Mouse (Mus musculus): ENCODE measurements at regions not wholly inside any gene's neighbourhood (a gene's known extent, or its start where the extent isn't known, plus 50 kb on each side); places are given as distances from the start of the nearest gene placed in this dataset.

GRCm38 (mm10) chr7:36420741-36421140, 277.2 kb upstream of the Tshz3 start:
- Histone ChIP-seq H3K4me3 (ENCODE audit: insufficient read depth, low read length) (no peak overlapping the region), H3K27ac (ENCODE audit: insufficient read depth, low read length) (no peak overlapping the region), H3K4me1 (ENCODE audit: control insufficient read depth, insufficient read depth, low read length) (no peaks in the 10 kb centered on the region)
- TF ChIP-seq CTCF (IDR thresholded peaks at IDR 0.05; ENCODE audit: borderline replicate concordance, insufficient read depth, low read length): no peak
- no peak for TF ChIP-seq POLR2A (IDR thresholded peaks at IDR 0.05; ENCODE audit: low read depth, low read length)

- Histone ChIP-seq H3K4me1 (ENCODE audit: control insufficient read depth, insufficient read depth, low read length) (no peaks in the 10 kb centered on the region), H3K27ac (ENCODE audit: insufficient read depth, low read length) (no peak overlapping the region), H3K4me3 (ENCODE audit: insufficient read depth, low read length) (no peak overlapping the region)
- TF ChIP-seq POLR2A (IDR thresholded peaks at IDR 0.05; ENCODE audit: low read depth, low read length) (no peak), CTCF (IDR thresholded peaks at IDR 0.05; ENCODE audit: borderline replicate concordance, insufficient read depth, low read length) (no peak)
Observed at GRCm38 (mm10) chr7:36449181-36449915, 248.6 kb upstream of the Tshz3 start.

GRCm38 (mm10) chr7:36453816-36454215, 244.1 kb upstream of the Tshz3 start:
- no peak overlapping the region for H3K27ac ChIP-seq (ENCODE audit: insufficient read depth, low read length)
- TF ChIP-seq CTCF (IDR thresholded peaks at IDR 0.05; ENCODE audit: borderline replicate concordance, insufficient read depth, low read length) (no peak), POLR2A (IDR thresholded peaks at IDR 0.05; ENCODE audit: low read depth, low read length) (no peak)
- H3K4me1 ChIP-seq (ENCODE audit: control insufficient read depth, insufficient read depth, low read length): no peaks in the 10 kb centered on the region
- no peak overlapping the region for H3K4me3 ChIP-seq (ENCODE audit: insufficient read depth, low read length)

- no peak overlapping the region for H3K4me3 ChIP-seq (ENCODE audit: insufficient read depth, low read length)
- H3K4me1 ChIP-seq (ENCODE audit: control insufficient read depth, insufficient read depth, low read length): no peaks in the 10 kb centered on the region
- H3K27ac ChIP-seq (ENCODE audit: insufficient read depth, low read length): no peak overlapping the region
- no peak for TF ChIP-seq CTCF (IDR thresholded peaks at IDR 0.05; ENCODE audit: borderline replicate concordance, insufficient read depth, low read length)
- no peak for TF ChIP-seq POLR2A (IDR thresholded peaks at IDR 0.05; ENCODE audit: low read depth, low read length)
Observed at GRCm38 (mm10) chr7:36456080-36456479, 241.8 kb upstream of the Tshz3 start.

- Histone ChIP-seq H3K4me3 (ENCODE audit: insufficient read depth, low read length) (no peak overlapping the region), H3K27ac (ENCODE audit: insufficient read depth, low read length) (no peak overlapping the region), H3K4me1 (ENCODE audit: control insufficient read depth, insufficient read depth, low read length) (no peaks in the 10 kb centered on the region)
- no peak for TF ChIP-seq POLR2A (IDR thresholded peaks at IDR 0.05; ENCODE audit: low read depth, low read length)
- TF ChIP-seq CTCF (IDR thresholded peaks at IDR 0.05; ENCODE audit: borderline replicate concordance, insufficient read depth, low read length): no peak
Observed at GRCm38 (mm10) chr7:36462422-36462833, 235.5 kb upstream of the Tshz3 start.

DNA sequence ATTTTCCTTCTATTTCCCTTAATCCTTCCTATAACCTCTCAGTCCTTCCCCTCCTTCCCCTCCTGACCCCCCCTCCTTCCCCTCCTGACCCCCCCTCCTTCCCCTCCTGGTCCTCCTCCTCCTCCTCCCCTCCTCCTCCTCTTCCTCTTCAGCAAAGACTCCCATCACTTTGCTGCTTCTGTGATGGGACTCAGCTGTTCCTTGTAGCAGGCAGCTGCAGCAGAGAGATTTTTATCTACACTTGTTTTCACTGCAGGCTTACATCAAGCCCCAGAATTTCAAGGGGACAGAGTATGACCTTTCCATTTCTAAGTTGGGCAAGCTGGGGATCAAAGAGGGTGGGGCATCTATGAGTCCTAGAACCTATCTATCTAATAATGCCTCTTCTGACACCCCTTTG, 228.5 kb upstream of the Tshz3 start:
- TF ChIP-seq CTCF (IDR thresholded peaks at IDR 0.05; ENCODE audit: borderline replicate concordance, insufficient read depth, low read length) (no peak), POLR2A (IDR thresholded peaks at IDR 0.05; ENCODE audit: low read depth, low read length) (no peak)

DNA sequence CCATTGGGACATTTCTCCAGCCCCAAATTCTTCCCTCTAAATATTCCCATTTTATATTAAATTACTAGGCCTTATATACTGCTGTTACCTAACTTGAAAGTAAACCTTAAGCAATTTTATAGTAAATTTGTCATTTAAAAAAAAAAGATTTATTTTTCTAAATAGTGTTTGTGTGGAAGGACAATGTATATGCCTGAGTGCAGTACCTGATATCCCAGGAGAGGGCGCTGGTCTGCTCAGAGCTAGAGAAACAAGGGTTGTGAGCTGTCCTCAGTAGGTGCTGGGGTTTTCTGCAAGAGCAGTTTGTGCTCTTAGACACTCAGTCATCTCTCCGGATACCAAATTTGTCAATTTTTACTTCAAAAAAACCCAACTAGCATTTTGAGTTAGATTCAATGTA, 224.4 kb upstream of the Tshz3 start:
- no peak overlapping the region for H3K4me3 ChIP-seq (ENCODE audit: insufficient read depth, low read length)
- no peak overlapping the region for H3K27ac ChIP-seq (ENCODE audit: insufficient read depth, low read length)
- no peaks in the 10 kb centered on the region for H3K4me1 ChIP-seq (ENCODE audit: control insufficient read depth, insufficient read depth, low read length)
- TF ChIP-seq CTCF (IDR thresholded peaks at IDR 0.05; ENCODE audit: borderline replicate concordance, insufficient read depth, low read length) (no peak), POLR2A (IDR thresholded peaks at IDR 0.05; ENCODE audit: low read depth, low read length) (no peak)

More for the DNA sequence above, 228.5 kb upstream of the Tshz3 start:
- Histone ChIP-seq H3K27ac (ENCODE audit: insufficient read depth, low read length) (no peak overlapping the region), H3K4me1 (ENCODE audit: control insufficient read depth, insufficient read depth, low read length) (no peaks in the 10 kb centered on the region), H3K4me3 (ENCODE audit: insufficient read depth, low read length) (no peak overlapping the region)

DNA sequence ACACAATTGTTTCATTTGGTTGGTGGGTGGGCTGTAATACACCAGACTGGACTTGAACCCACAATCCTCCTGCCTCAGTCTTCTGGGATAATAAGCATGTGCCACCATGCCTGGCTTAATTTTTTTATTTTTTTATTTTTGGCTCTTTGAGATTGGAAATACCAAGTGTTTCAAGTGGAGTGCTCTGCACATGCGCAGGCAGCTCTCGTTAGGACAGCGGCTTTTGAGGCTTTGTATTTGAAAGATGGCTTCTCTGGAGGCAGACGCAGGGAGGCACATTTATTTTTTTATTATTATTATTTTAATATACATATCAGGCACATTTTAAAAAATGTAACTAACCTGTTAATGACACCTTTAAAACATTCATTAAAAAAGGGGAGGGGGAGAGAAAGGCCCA, 221.5 kb upstream of the Tshz3 start:
- no peak for TF ChIP-seq POLR2A (IDR thresholded peaks at IDR 0.05; ENCODE audit: low read depth, low read length)
- H3K4me1 ChIP-seq (ENCODE audit: control insufficient read depth, insufficient read depth, low read length): no peaks in the 10 kb centered on the region
- no peak overlapping the region for H3K27ac ChIP-seq (ENCODE audit: insufficient read depth, low read length)
- no peak overlapping the region for H3K4me3 ChIP-seq (ENCODE audit: insufficient read depth, low read length)

GRCm38 (mm10) chr7:36476851-36477644, 220.9 kb upstream of the Tshz3 start:
- TF ChIP-seq CTCF (IDR thresholded peaks at IDR 0.05; ENCODE audit: borderline replicate concordance, insufficient read depth, low read length) (no peak), POLR2A (IDR thresholded peaks at IDR 0.05; ENCODE audit: low read depth, low read length) (no peak)
- no peaks in the 10 kb centered on the region for H3K4me1 ChIP-seq (ENCODE audit: control insufficient read depth, insufficient read depth, low read length)

GRCm38 (mm10) chr7:36488155-36488554, 209.8 kb upstream of the Tshz3 start:
- TF ChIP-seq POLR2A (IDR thresholded peaks at IDR 0.05; ENCODE audit: low read depth, low read length) (no peak), CTCF (IDR thresholded peaks at IDR 0.05; ENCODE audit: borderline replicate concordance, insufficient read depth, low read length) (no peak)
- no peaks in the 10 kb centered on the region for H3K4me1 ChIP-seq (ENCODE audit: control insufficient read depth, insufficient read depth, low read length)

More at GRCm38 (mm10) chr7:36476851-36477644, 220.9 kb upstream of the Tshz3 start:
- Histone ChIP-seq H3K4me3 (ENCODE audit: insufficient read depth, low read length) (no peak overlapping the region), H3K27ac (ENCODE audit: insufficient read depth, low read length) (no peak overlapping the region)

More at GRCm38 (mm10) chr7:36488155-36488554, 209.8 kb upstream of the Tshz3 start:
- Histone ChIP-seq H3K27ac (ENCODE audit: insufficient read depth, low read length) (no peak overlapping the region), H3K4me3 (ENCODE audit: insufficient read depth, low read length) (no peak overlapping the region)

Measured in embryonic fibroblast, embryonic 13.5 days (primary cell).